Mouse (Mus musculus) C2C12 (cell line): ENCODE data around the gene Acta2.

Source experiments
- CEBPB ChIP-seq: IDR thresholded peaks from one replicate; pipeline ENCODE4 v1.6.1; 2011; ENCODE audit warnings: low read depth, mild to moderate bottlenecking, control low read depth, moderate library complexity
- CTCF ChIP-seq: IDR thresholded peaks from one replicate; pipeline ENCODE4 v1.5.1; 2011; ENCODE audit not compliant: control insufficient read depth, insufficient read depth, insufficient read length
- MYOD1 ChIP-seq: IDR thresholded peaks from one replicate; pipeline ENCODE4 v1.6.1; 2011; ENCODE audit warnings: low read depth; ENCODE audit not compliant: control insufficient read depth, insufficient read length
- USF1 ChIP-seq: IDR thresholded peaks from one replicate; pipeline ENCODE4 v1.6.1; 2011; ENCODE audit warnings: low read depth, mild to moderate bottlenecking, control low read depth, moderate library complexity

DNA sequence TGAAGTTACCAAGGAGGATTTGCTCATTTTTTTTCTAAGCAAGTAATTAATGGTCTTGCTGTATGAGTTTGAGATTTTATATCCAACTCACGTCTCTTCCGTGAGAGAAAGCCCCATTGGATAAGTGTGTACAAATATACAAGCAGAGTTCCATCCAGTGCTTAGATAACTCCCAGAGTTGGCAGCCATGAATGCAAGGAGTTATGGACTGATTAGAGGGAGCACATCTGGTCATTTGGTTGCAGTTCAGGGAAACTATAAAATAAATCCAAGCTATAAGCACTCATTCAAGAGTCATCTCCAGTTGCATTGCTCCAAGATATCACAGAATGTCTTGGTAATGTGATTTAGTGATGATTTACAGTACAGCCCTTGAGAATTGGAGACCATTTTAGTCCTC lies 1.5 kb upstream of the Acta2 start:
- TF ChIP-seq CTCF (no peak), USF1 (no peak), MYOD1 (no peak), CEBPB (no peak)
